Mouse (Mus musculus) embryonic facial prominence, embryonic 14.5 days (tissue): ENCODE results near the gene B4galnt4. TPM values are rescaled to one million over a fixed set of nuclear protein-coding genes. Genes with fewer than 3 reads are reported as not detected.
A peak's percentile ranks its signal among the peaks of the same experiment; 100 is the strongest.

Experiments
- ATAC-seq: fragments of 200-750 bp; cut with Nextera tagmentation; 2 replicates; pipeline ENCODE4 v1.8.0; 2017; ENCODE audit warnings: low read depth, moderate number of reproducible peaks, moderate TSS enrichment
- DNase-seq: peaks from one replicate; pipeline ENCODE4 v3.0.0-alpha.2; 2015; ENCODE audit warnings: low spot score
- H3K27ac ChIP-seq: fragments of 300-500 bp; sonication (generic); replicated peaks from 2 replicates; pipeline ENCODE4 v1.5.1; 2014; ENCODE audit warnings: low read depth, mild to moderate bottlenecking, low read length, moderate library complexity
- H3K27me3 ChIP-seq: fragments of 300-500 bp; sonication (generic); replicated peaks from 2 replicates; pipeline ENCODE4 v1.6.1; 2014; ENCODE audit warnings: low read length; ENCODE audit not compliant: control insufficient read depth, insufficient read depth
- H3K36me3 ChIP-seq: fragments of 300-500 bp; sonication (generic); 2 replicates; pipeline ENCODE4 v1.6.1; 2014; ENCODE audit warnings: low read length, mixed read lengths; ENCODE audit not compliant: control insufficient read depth, insufficient read depth
- H3K4me1 ChIP-seq: fragments of 300-500 bp; sonication (generic); 2 replicates; pipeline ENCODE4 v1.6.1; 2014; ENCODE audit warnings: antibody characterized with exemption, low read length; ENCODE audit not compliant: control insufficient read depth, insufficient read depth
- H3K4me2 ChIP-seq: fragments of 300-500 bp; sonication (generic); 2 replicates; pipeline ENCODE4 v1.6.1; 2014; ENCODE audit warnings: low read depth, mild to moderate bottlenecking, low read length, moderate library complexity, mixed read lengths
- H3K4me3 ChIP-seq: fragments of 300-500 bp; sonication (generic); 2 replicates; pipeline ENCODE4 v1.5.1; 2014; ENCODE audit warnings: low read depth, mild to moderate bottlenecking, low read length
- H3K9ac ChIP-seq: fragments of 300-500 bp; sonication (generic); 2 replicates; pipeline ENCODE4 v1.6.1; 2014; ENCODE audit warnings: low read depth, mild to moderate bottlenecking, low read length, moderate library complexity, mixed read lengths
- H3K9me3 ChIP-seq: fragments of 300-500 bp; sonication (generic); 2 replicates; pipeline ENCODE4 v1.6.1; 2016; ENCODE audit warnings: low read length; ENCODE audit not compliant: control insufficient read depth
- WGBS: fragments of 180-500 bp; shearing (Covaris S2); extraction: QIAGEN DNeasy Blood & Tissue Kit; methylation state at CpG from one replicate; pipeline ENCODE4 v1.1.7; 2014; 5-methylcytosine and 5-hydroxymethylcytosine counted together
- polyA plus RNA-seq: library from polyadenylated mRNA; unstranded; fragments of >200 nt; fragmentation: Nextera tagmentation; extraction: Ambion mirVana; gene quantifications from 2 replicates; pipeline ENCODE4 v1.2.1, GENCODE M21; 2014

B4galnt4 gene
- polyA plus RNA-seq, 1 experiment from 2014 or later, result 6.6 TPM

DNA sequence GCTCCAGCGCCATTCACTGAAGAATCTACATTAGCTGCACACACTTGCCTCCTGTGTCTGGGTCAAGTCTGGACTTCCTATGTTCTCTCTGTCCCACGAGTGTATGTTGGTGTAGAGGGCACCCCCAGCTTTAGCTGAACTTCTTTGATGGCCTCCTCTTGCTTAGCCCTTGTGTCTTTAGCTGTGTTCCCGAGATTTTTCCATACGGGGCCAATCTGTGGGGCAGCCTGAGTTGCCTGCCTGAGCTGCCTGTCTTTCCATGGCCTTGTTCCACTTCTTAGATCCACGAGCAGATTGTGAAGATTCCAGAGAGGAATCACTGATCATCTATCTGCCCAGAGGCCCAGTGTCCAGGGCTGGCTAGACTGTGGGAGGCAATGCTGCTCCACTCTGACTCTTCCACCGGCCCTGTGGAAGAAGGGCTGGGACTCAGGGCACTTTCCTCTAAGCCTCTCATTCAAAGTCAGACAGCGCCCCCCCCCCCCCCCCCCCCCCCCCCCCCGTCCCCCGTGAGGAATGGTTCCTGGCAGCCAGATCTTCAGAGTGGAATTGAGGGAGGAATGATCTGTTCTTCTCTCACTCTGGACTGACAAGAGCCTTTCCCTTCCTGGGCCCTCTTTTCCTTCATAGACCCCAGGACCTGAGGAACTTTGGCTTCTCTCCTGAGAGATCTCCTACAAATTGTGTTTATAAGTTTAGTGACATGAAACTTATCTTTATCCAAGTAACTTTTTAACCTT lies 19.9 kb upstream of the B4galnt4 start:
- Histone ChIP-seq H3K4me2 (peak overlapping the region; percentile 33), H3K9me3 (no peaks in the 10 kb centered on the region), H3K27ac (peak overlapping the region; percentile 94), H3K36me3 (no peaks in the 10 kb centered on the region), H3K4me1 (peaks cover 5% of the 10 kb centered on the region), H3K9ac (0 out of 2 replicates have a peak overlapping the region, but pooled peaks have one; percentile 27), H3K27me3 (no peaks in the 10 kb centered on the region), H3K4me3 (no peak overlapping the region)
- ATAC-seq (no peak), DNase-seq (no peak)
- WGBS, result 38% methylated on average over 5 of the region's 9 CpGs

GRCm38 (mm10) chr7:141041661-141042060 lies 19.2 kb upstream of the B4galnt4 start:
- H3K27me3 ChIP-seq, result no peaks in the 10 kb centered on the region
- DNase-seq (peak; percentile 94), ATAC-seq (peak; percentile 79)
- peak overlapping the region; percentile 94 for H3K27ac ChIP-seq
- no peaks in the 10 kb centered on the region for H3K36me3 ChIP-seq
- peaks cover 8% of the 10 kb centered on the region for H3K4me1 ChIP-seq
- no peak overlapping the region for H3K4me3 ChIP-seq
- 9% methylated on average over 5 of the region's 5 CpGs for WGBS
- H3K9ac ChIP-seq, result 0 out of 2 replicates have a peak overlapping the region, but pooled peaks have one; percentile 27
- no peaks in the 10 kb centered on the region for H3K9me3 ChIP-seq
- peak overlapping the region; percentile 33 for H3K4me2 ChIP-seq

DNA sequence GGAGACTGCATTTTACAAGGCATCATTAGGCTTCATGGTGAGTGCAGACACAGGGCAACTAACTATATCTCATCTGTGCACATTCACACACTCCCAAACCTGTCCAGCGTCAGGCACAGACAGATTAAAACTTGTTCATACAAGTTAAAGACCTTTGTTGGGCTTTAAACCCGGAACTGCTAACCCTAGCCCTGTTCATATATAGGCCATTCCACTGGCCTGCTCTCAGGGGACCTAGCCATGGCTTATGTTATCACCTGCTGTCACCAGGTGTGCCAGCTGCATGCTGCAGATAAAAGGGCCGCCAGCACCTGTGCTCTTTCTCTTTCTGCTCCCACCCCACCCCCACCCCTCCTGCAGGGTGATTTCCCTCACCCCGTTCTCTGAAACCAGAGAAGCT lies 18.4 kb upstream of the B4galnt4 start:
- ATAC-seq, result peak; percentile 51; the same call in 1 of the 2 replicates
- H3K9me3 ChIP-seq, result no peaks in the 10 kb centered on the region

DNA sequence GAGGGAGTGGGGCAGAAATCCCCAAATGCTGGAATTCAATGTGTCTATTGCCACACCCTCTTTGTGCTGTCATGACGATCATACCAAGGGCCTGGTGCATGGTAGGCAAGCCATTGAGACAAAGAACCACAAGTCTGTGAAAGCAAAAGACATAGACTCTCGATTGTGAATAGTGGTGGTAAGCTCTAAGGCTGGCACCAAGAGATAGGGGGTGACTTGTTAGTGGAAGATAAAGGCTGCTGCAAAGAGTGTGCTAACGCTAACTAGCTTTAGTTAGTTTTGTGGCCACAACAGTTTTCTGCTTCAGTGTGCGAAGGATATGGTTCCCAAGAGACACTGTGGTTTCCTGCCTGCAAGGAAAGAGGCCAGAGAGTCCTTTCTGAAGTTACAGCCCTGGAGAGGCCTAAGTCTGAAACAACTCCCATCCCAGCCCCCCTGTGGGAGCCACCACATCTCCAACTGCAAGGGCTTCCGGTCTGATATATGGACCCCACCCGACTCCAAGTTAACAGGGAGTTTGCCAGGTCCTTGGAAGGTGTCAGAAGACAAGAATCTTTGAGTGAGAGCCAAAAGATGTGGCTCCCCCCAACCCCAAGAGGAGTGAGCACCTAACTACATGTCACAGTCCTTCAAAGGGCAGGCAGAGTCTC lies 13.8 kb upstream of the B4galnt4 start:
- Histone ChIP-seq H3K4me2 (peak overlapping the region; percentile 61), H3K36me3 (no peaks in the 10 kb centered on the region), H3K4me1 (peaks cover 11% of the 10 kb centered on the region), H3K4me3 (peak overlapping the region; percentile 6; the same call in 1 of the 2 replicates), H3K27me3 (no peaks in the 10 kb centered on the region), H3K27ac (peak overlapping the region; percentile 84), H3K9me3 (0 out of 2 replicates have a peak, but pooled peaks cover 3% of the 10 kb centered on the region), H3K9ac (0 out of 2 replicates have a peak overlapping the region, but pooled peaks have one; percentile 38)
- peak; percentile 41 for DNase-seq
- ATAC-seq, result no peak
- WGBS, result 53% methylated on average over 6 of the region's 6 CpGs

More for the DNA sequence above, 18.4 kb upstream of the B4galnt4 start:
- H3K27me3 ChIP-seq, result no peaks in the 10 kb centered on the region
- peak overlapping the region; percentile 68 for H3K27ac ChIP-seq
- H3K4me3 ChIP-seq, result no peak overlapping the region
- no peak overlapping the region for H3K4me2 ChIP-seq
- H3K4me1 ChIP-seq, result peaks cover 16% of the 10 kb centered on the region
- no peak overlapping the region for H3K9ac ChIP-seq
- WGBS, result 26% methylated on average over 4 of the region's 4 CpGs
- DNase-seq, result peak; percentile 48
- H3K36me3 ChIP-seq, result no peaks in the 10 kb centered on the region

DNA sequence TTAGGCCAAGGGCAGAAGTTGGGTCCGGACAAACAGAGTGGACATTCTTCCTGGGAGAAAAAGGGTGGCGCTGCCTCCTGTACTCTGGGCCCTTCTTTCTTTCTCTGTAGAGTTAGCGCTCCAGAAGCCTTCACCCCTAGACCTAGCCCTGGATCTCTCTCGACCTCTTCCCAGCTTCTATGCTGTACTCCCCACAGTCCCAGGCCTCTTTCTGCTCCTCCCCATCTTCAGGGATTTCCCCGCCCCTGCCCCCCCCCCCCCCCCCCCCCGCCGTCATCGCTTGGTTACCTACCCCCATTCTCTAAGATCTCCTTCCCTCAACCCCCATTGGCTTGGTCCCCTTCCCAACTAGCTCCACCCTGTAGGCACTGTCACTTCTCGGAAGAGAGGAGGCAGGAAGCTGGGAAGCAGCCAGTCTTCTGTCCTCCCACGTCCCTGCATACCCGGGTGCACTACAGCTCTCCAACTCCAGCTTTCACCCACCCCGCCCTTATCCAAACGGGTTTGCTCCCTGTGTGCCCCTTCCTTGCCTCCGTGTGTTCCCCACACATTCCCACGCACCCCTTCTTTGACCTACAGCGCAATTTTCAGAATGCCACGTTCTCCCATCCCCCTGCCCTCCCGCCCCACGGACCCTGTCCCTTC lies 13.2 kb upstream of the B4galnt4 start:
- Histone ChIP-seq H3K9me3 (0 out of 2 replicates have a peak, but pooled peaks cover 3% of the 10 kb centered on the region), H3K4me2 (peak overlapping the region; percentile 61), H3K4me1 (peaks cover 11% of the 10 kb centered on the region), H3K27me3 (no peaks in the 10 kb centered on the region), H3K9ac (peak overlapping the region; percentile 41), H3K4me3 (peak overlapping the region; percentile 20), H3K36me3 (no peaks in the 10 kb centered on the region), H3K27ac (peak overlapping the region; percentile 84)
- DNase-seq, result peak; percentile 93
- peak; percentile 86 for ATAC-seq
- WGBS, result 7% methylated on average over 14 of the region's 19 CpGs

GRCm38 (mm10) chr7:141048226-141049218 lies 12.4 kb upstream of the B4galnt4 start:
- H3K27ac ChIP-seq, result peak overlapping the region; percentile 84
- H3K4me1 ChIP-seq, result peaks cover 11% of the 10 kb centered on the region
- peak overlapping the region; percentile 41 for H3K9ac ChIP-seq
- peak overlapping the region; percentile 20 for H3K4me3 ChIP-seq
- ATAC-seq, result peak; percentile 94
- 9% methylated on average over 21 of the region's 21 CpGs for WGBS
- no peaks in the 10 kb centered on the region for H3K36me3 ChIP-seq
- peak; percentile 95 for DNase-seq
- peak overlapping the region; percentile 61 for H3K4me2 ChIP-seq
- H3K9me3 ChIP-seq, result 0 out of 2 replicates have a peak, but pooled peaks cover 3% of the 10 kb centered on the region
- no peaks in the 10 kb centered on the region for H3K27me3 ChIP-seq

DNA sequence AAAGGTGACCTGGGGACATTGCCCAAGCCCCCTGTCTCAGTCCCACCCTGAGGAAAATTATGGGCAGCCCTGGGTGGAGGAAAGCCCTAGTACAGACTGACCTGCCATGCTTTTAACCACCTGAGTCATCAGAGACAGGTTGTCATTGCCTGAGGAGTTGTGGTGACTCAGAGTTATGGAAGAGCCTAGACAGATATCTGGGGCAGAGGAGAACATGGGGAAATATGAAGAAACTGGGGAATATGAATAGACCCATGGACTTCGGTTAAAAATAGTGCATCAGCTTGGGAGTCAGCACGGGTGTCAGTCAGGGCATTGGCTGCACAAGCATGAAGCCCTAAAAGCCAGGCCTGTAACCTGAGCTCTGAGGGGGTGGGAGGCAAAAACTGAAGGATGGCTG lies 11.6 kb upstream of the B4galnt4 start:
- Histone ChIP-seq H3K9me3 (0 out of 2 replicates have a peak, but pooled peaks cover 3% of the 10 kb centered on the region), H3K27ac (no peak overlapping the region), H3K4me2 (no peak overlapping the region), H3K4me3 (no peak overlapping the region), H3K9ac (no peak overlapping the region), H3K4me1 (peaks cover 11% of the 10 kb centered on the region), H3K27me3 (no peaks in the 10 kb centered on the region), H3K36me3 (no peaks in the 10 kb centered on the region)
- DNase-seq (no peak), ATAC-seq (no peak)
- WGBS, result 80% methylated on average over 2 of the region's 2 CpGs
